Mouse (Mus musculus): ENCODE measurements around the gene Cdc37. TPM values are rescaled to one million over a fixed set of nuclear protein-coding genes. Genes with fewer than 3 reads are reported as not detected.
A peak's percentile ranks its signal among the peaks of the same experiment; 100 is the strongest.

The Cdc37 gene
- polyA plus RNA-seq, 1 experiment from 2014 or later, result 84.1 TPM

DNA sequence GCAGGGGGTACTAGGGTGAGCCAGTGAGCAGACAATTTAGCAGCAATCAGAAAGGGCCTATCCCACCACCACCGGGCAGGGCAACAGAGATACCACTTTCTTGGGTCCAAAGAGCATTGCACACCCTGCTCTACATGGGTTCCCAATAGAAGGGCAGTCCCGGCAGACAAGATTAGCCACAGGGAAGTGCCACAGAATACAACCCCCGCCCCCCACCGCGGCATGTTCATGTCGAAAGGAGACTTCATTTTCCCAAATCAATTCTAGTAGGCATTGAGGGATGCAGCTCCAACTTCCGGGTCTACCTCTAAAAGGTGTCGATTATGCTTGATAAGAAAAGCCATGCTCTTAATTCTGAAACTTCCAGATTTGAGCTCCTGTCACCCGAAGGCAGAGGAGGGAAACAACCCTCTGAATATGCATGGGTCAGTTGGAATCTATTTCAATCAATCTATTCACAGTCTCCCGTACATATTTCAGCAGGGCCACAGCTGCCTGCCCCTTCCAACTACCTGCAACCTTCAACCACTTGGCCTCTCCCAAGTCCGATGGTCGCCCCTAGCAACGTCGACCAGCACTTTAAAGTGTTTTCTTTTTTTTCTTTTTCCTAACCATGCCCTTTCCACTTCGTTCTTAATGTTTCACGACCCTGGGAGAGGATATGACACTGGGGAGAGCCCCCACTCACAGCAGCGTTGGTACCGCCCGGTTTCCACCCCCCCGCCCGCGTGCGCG lies 58.6 kb downstream of the Cdc37 start:
- DNase-seq (peak; percentile 40), ATAC-seq (peak; percentile 8; the same call in 1 of the 2 replicates)
- WGBS (ENCODE audit: insufficient replicate concordance), result 2% methylated on average over 24 of the region's 24 CpGs

GRCm38 (mm10) chr9:21090537-21090936 lies 59.2 kb downstream of the Cdc37 start:
- H3K36me3 ChIP-seq (replicated peaks; ENCODE audit: insufficient read depth, low read length), result peaks cover 45% of the 10 kb centered on the region
- H3K27ac ChIP-seq (ENCODE audit: low read depth), result no peak overlapping the region
- no peak for DNase-seq

More for the DNA sequence above, 58.6 kb downstream of the Cdc37 start:
- peak overlapping the region; percentile 92 for H3K4me2 ChIP-seq (ENCODE audit: low read depth, low read length)
- H3K27me3 ChIP-seq (ENCODE audit: insufficient read depth, low read length), result no peaks in the 10 kb centered on the region
- H3K9me3 ChIP-seq (ENCODE audit: low read length), result no peaks in the 10 kb centered on the region
- TF ChIP-seq CTCF (IDR thresholded peaks at IDR 0.05; ENCODE audit: low read depth) (no peak), EP300 (IDR thresholded peaks at IDR 0.05; ENCODE audit: low read depth) (0 out of 2 replicates have a peak, but pooled peaks have one; percentile 10)
- peaks cover 16% of the 10 kb centered on the region for H3K4me1 ChIP-seq (ENCODE audit: insufficient read depth)
- peaks cover 39% of the 10 kb centered on the region for H3K36me3 ChIP-seq (replicated peaks; ENCODE audit: insufficient read depth, low read length)
- peak overlapping the region; percentile 80 for H3K9ac ChIP-seq (replicated peaks)
- H3K4me3 ChIP-seq (ENCODE audit: low read depth, low read length), result peak overlapping the region; percentile 75
- H3K27ac ChIP-seq (ENCODE audit: low read depth), result peak overlapping the region; percentile 91

DNA sequence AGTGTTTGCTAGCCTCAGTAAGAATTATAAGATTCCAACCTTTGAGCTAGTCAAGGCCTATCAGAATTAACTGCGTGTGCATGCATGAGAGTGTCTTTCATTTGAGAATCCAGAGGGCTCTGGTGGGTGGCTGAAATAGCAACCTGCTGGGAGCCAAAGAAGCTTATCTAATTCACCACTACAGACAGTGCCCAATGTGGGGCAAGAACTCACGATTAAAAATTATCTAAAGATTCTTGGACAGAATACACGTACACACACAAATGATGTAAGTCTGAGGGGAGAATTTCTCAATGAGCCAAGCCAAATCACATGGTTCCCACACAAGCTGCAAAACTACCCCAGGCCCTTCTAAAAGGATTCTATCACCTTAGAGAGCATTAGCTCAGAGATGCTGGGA lies 66.5 kb downstream of the Cdc37 start:
- no peak overlapping the region for H3K27ac ChIP-seq (ENCODE audit: low read depth)

More at GRCm38 (mm10) chr9:21090537-21090936, 59.2 kb downstream of the Cdc37 start:
- Histone ChIP-seq H3K4me1 (ENCODE audit: insufficient read depth) (peaks cover 16% of the 10 kb centered on the region), H3K27me3 (ENCODE audit: insufficient read depth, low read length) (no peaks in the 10 kb centered on the region), H3K9me3 (ENCODE audit: low read length) (no peaks in the 10 kb centered on the region), H3K9ac (replicated peaks) (peak overlapping the region; percentile 80), H3K4me2 (ENCODE audit: low read depth, low read length) (peak overlapping the region; percentile 92), H3K4me3 (ENCODE audit: low read depth, low read length) (peak overlapping the region; percentile 75)
- no peak for ATAC-seq
- TF ChIP-seq CTCF (IDR thresholded peaks at IDR 0.05; ENCODE audit: low read depth) (no peak), EP300 (IDR thresholded peaks at IDR 0.05; ENCODE audit: low read depth) (no peak)
- 79% methylated on average over 1 of the region's 1 CpGs for WGBS (ENCODE audit: insufficient replicate concordance)

More for the DNA sequence above, 66.5 kb downstream of the Cdc37 start:
- Histone ChIP-seq H3K4me2 (ENCODE audit: low read depth, low read length) (no peak overlapping the region), H3K4me3 (ENCODE audit: low read depth, low read length) (no peak overlapping the region), H3K4me1 (ENCODE audit: insufficient read depth) (peaks cover 8% of the 10 kb centered on the region), H3K36me3 (replicated peaks; ENCODE audit: insufficient read depth, low read length) (peaks cover 89% of the 10 kb centered on the region), H3K9me3 (ENCODE audit: low read length) (no peaks in the 10 kb centered on the region), H3K27me3 (ENCODE audit: insufficient read depth, low read length) (no peaks in the 10 kb centered on the region), H3K9ac (replicated peaks) (no peak overlapping the region)
- ATAC-seq, result peak; percentile 78
- no peak for TF ChIP-seq CTCF (IDR thresholded peaks at IDR 0.05; ENCODE audit: low read depth)
- TF ChIP-seq EP300 (IDR thresholded peaks at IDR 0.05; ENCODE audit: low read depth), result 0 out of 2 replicates have a peak, but pooled peaks have one; percentile 56
- DNase-seq, result no peak
- 42% methylated on average over 3 of the region's 3 CpGs for WGBS (ENCODE audit: insufficient replicate concordance)

Other genes starting within 250 kb of the Cdc37 start
- 20.3 and 24.5 TPM in 2 replicates for gene Dnmt1, start 190.1 kb downstream of the Cdc37 start, polyA plus RNA-seq (2015; fragmentation: Nextera tagmentation; extraction: Ambion mirVana)
- gene S1pr2, start 173.2 kb downstream of the Cdc37 start, polyA plus RNA-seq (2015; fragmentation: Nextera tagmentation; extraction: Ambion mirVana), result 2.4 and 3.1 TPM in 2 replicates
- 54.6 and 55.0 TPM in 2 replicates for gene Mrpl4, start 147.2 kb downstream of the Cdc37 start, polyA plus RNA-seq (2015; fragmentation: Nextera tagmentation; extraction: Ambion mirVana)
- gene Icam1, start 134.0 kb downstream of the Cdc37 start, polyA plus RNA-seq (2015; fragmentation: Nextera tagmentation; extraction: Ambion mirVana), result 12.7 and 13.6 TPM in 2 replicates
- gene Icam4, start 120.6 kb downstream of the Cdc37 start, polyA plus RNA-seq (2015; fragmentation: Nextera tagmentation; extraction: Ambion mirVana), result 57.7 and 58.5 TPM in 2 replicates
- 0.05 and 0.08 TPM in 2 replicates for gene Icam5, start 117.9 kb downstream of the Cdc37 start, polyA plus RNA-seq (2015; fragmentation: Nextera tagmentation; extraction: Ambion mirVana)
- gene Zglp1, start 82.9 kb downstream of the Cdc37 start, polyA plus RNA-seq (2015; fragmentation: Nextera tagmentation; extraction: Ambion mirVana), result 0.51 TPM in 1 of 2 replicates, not detected in the other
- 0.06 and 0.11 TPM in 2 replicates for gene Gm49373, start 76.9 kb downstream of the Cdc37 start, polyA plus RNA-seq (2015; fragmentation: Nextera tagmentation; extraction: Ambion mirVana)
- gene Fdx1l, start 76.4 kb downstream of the Cdc37 start, polyA plus RNA-seq (2015; fragmentation: Nextera tagmentation; extraction: Ambion mirVana), result 26.7 and 29.9 TPM in 2 replicates
- gene Gm38431, start 58.0 kb downstream of the Cdc37 start, polyA plus RNA-seq (2015; fragmentation: Nextera tagmentation; extraction: Ambion mirVana), result 0.40 and 0.61 TPM in 2 replicates
- gene Raver1, start 58.0 kb downstream of the Cdc37 start, polyA plus RNA-seq (2015; fragmentation: Nextera tagmentation; extraction: Ambion mirVana), result 8.3 and 9.5 TPM in 2 replicates
- 4.5 and 5.4 TPM in 2 replicates for gene Tyk2, start 18.7 kb downstream of the Cdc37 start, polyA plus RNA-seq (2015; fragmentation: Nextera tagmentation; extraction: Ambion mirVana)
- 1.4 and 1.5 TPM in 2 replicates for gene Pde4a, start 15.7 kb upstream of the Cdc37 start, polyA plus RNA-seq (2015; fragmentation: Nextera tagmentation; extraction: Ambion mirVana)
- gene Keap1, start 89.4 kb upstream of the Cdc37 start, polyA plus RNA-seq (2015; fragmentation: Nextera tagmentation; extraction: Ambion mirVana), result 22.9 and 26.5 TPM in 2 replicates
- 0.08 and 0.17 TPM in 2 replicates for gene S1pr5, start 98.5 kb upstream of the Cdc37 start, polyA plus RNA-seq (2015; fragmentation: Nextera tagmentation; extraction: Ambion mirVana)
- gene Atg4d, start 115.3 kb upstream of the Cdc37 start, polyA plus RNA-seq (2015; fragmentation: Nextera tagmentation; extraction: Ambion mirVana), result 49.3 and 51.2 TPM in 2 replicates
- 4.7 and 5.3 TPM in 2 replicates for gene Kri1, start 138.0 kb upstream of the Cdc37 start, polyA plus RNA-seq (2015; fragmentation: Nextera tagmentation; extraction: Ambion mirVana)
- 74.3 and 76.6 TPM in 2 replicates for gene Cdkn2d, start 141.4 kb upstream of the Cdc37 start, polyA plus RNA-seq (2015; fragmentation: Nextera tagmentation; extraction: Ambion mirVana)
- 0.32 and 0.54 TPM in 2 replicates for gene Ap1m2, start 162.4 kb upstream of the Cdc37 start, polyA plus RNA-seq (2015; fragmentation: Nextera tagmentation; extraction: Ambion mirVana)
- 12.8 and 14.4 TPM in 2 replicates for gene Slc44a2, start 170.7 kb upstream of the Cdc37 start, polyA plus RNA-seq (2015; fragmentation: Nextera tagmentation; extraction: Ambion mirVana)
- gene Ilf3, start 217.9 kb upstream of the Cdc37 start, polyA plus RNA-seq (2015; fragmentation: Nextera tagmentation; extraction: Ambion mirVana), result 19.1 and 23.5 TPM in 2 replicates